Mouse (Mus musculus) small intestine, adult 2 months (tissue): Measurements from ENCODE around the gene Mall.

Source experiments
- CTCF ChIP-seq: fragments of 200-500 bp; IDR thresholded peaks from 2 replicates; pipeline ENCODE4 v1.5.1; 2012; ENCODE audit warnings: low read depth, mild to moderate bottlenecking, control low read depth, inconsistent platforms, low read length, moderate library complexity, mixed read lengths; ENCODE audit not compliant: insufficient replicate concordance, insufficient read length; ENCODE audit errors: extremely low read depth
- POLR2A ChIP-seq: fragments of 200-500 bp; IDR thresholded peaks from 2 replicates; pipeline ENCODE4 v1.6.1; 2012; ENCODE audit warnings: low read depth, mild to moderate bottlenecking, control low read depth, inconsistent platforms, low read length, moderate library complexity

GRCm38 (mm10) chr2:127654786-127655185 lies 74.9 kb downstream of the Mall start:
- no peak for TF ChIP-seq CTCF
- TF ChIP-seq POLR2A = no peak
